In genomic region chr13:21944592-21944925, GRCm38 (mm10) we compare ENCODE assay signal across 8 mouse cellular contexts. TPM values are rescaled to one million over a fixed set of nuclear protein-coding genes. Genes with fewer than 3 reads are reported as not detected.
A peak's percentile ranks its signal among the peaks of the same experiment; 100 is the strongest.
DNase-seq lines count a peak whose midpoint lies in the region; ATAC-seq lines count a peak whose summit lies in the region.

No protein-coding gene starts in this region.

- peak overlapping the region; percentile 35 for H3K4me2 ChIP-seq in neural tube, embryonic 11.5 days (ENCODE audit: low read depth)
- H3K4me2 ChIP-seq in forebrain, embryonic 13.5 days: peak overlapping the region; percentile 77
- peak overlapping the region; percentile 85 for H3K4me2 ChIP-seq in liver, embryonic 13.5 days
- peak overlapping the region; percentile 78 for H3K4me2 ChIP-seq in stomach, embryonic 15.5 days

- peak; percentile 53 for ATAC-seq in neural tube, embryonic 11.5 days (ENCODE audit: insufficient read depth, low FRiP score, low TSS enrichment)
- peak; percentile 55 for ATAC-seq in forebrain, embryonic 13.5 days
- ATAC-seq in liver, embryonic 13.5 days (ENCODE audit: low read depth): 0 out of 2 replicates have a peak, but pooled peaks have one; percentile 16
- no peak for ATAC-seq in stomach, embryonic 15.5 days (ENCODE audit: insufficient read depth, low FRiP score, low read depth)

- peaks cover under 1% of the 10 kb centered on the region for H3K36me3 ChIP-seq in neural tube, embryonic 11.5 days (ENCODE audit: control insufficient read depth, insufficient read depth, low read length)
- H3K36me3 ChIP-seq in forebrain, embryonic 13.5 days (ENCODE audit: poor library complexity, severe bottlenecking): peaks cover 18% of the 10 kb centered on the region
- H3K36me3 ChIP-seq in liver, embryonic 13.5 days: no peaks in the 10 kb centered on the region
- H3K36me3 ChIP-seq in stomach, embryonic 15.5 days: no peaks in the 10 kb centered on the region

- H3K27ac ChIP-seq in neural tube, embryonic 11.5 days (ENCODE audit: low read depth, low read length): no peak overlapping the region; the same call in 1 of the 2 replicates
- no peak overlapping the region for H3K27ac ChIP-seq in forebrain, embryonic 13.5 days
- no peak overlapping the region for H3K27ac ChIP-seq in liver, embryonic 13.5 days
- no peak overlapping the region for H3K27ac ChIP-seq in stomach, embryonic 15.5 days

- WGBS in neural tube, embryonic 11.5 days: 0% methylated on average over 7 of the region's 7 CpGs
- 1% methylated on average over 7 of the region's 7 CpGs for WGBS in forebrain, embryonic 13.5 days
- under 1% methylated on average over 7 of the region's 7 CpGs for WGBS in liver, embryonic 13.5 days (ENCODE audit: insufficient replicate concordance)
- WGBS in stomach, embryonic 15.5 days: under 1% methylated on average over 7 of the region's 7 CpGs

- peak overlapping the region; percentile 70 for H3K9ac ChIP-seq in neural tube, embryonic 11.5 days (ENCODE audit: low read length)
- peak overlapping the region; percentile 84 for H3K9ac ChIP-seq in forebrain, embryonic 13.5 days
- peak overlapping the region; percentile 74 for H3K9ac ChIP-seq in liver, embryonic 13.5 days
- H3K9ac ChIP-seq in stomach, embryonic 15.5 days: peak overlapping the region; percentile 76; the same call in 1 of the 2 replicates

- no peaks in the 10 kb centered on the region for H3K9me3 ChIP-seq in neural tube, embryonic 11.5 days (ENCODE audit: control insufficient read depth, low read length)
- no peaks in the 10 kb centered on the region for H3K9me3 ChIP-seq in forebrain, embryonic 13.5 days (replicated peaks)
- H3K9me3 ChIP-seq in liver, embryonic 13.5 days (replicated peaks): no peaks in the 10 kb centered on the region
- H3K9me3 ChIP-seq in stomach, embryonic 15.5 days: no peaks in the 10 kb centered on the region

- H3K4me1 ChIP-seq in neural tube, embryonic 11.5 days (ENCODE audit: control insufficient read depth, insufficient read depth, low read length): peaks cover 4% of the 10 kb centered on the region
- H3K4me1 ChIP-seq in forebrain, embryonic 13.5 days: peaks cover 20% of the 10 kb centered on the region
- H3K4me1 ChIP-seq in liver, embryonic 13.5 days (replicated peaks): peaks cover 24% of the 10 kb centered on the region
- no peaks in the 10 kb centered on the region for H3K4me1 ChIP-seq in stomach, embryonic 15.5 days

- H3K4me3 ChIP-seq in neural tube, embryonic 11.5 days (ENCODE audit: low read depth, low read length): peak overlapping the region; percentile 87
- H3K4me3 ChIP-seq in forebrain, embryonic 13.5 days: peak overlapping the region; percentile 82
- peak overlapping the region; percentile 73 for H3K4me3 ChIP-seq in liver, embryonic 13.5 days (replicated peaks)
- peak overlapping the region; percentile 68 for H3K4me3 ChIP-seq in stomach, embryonic 15.5 days (replicated peaks)

- H3K27me3 ChIP-seq in neural tube, embryonic 11.5 days (ENCODE audit: control insufficient read depth, insufficient read depth, low read length): no peaks in the 10 kb centered on the region
- H3K27me3 ChIP-seq in forebrain, embryonic 13.5 days: no peaks in the 10 kb centered on the region
- H3K27me3 ChIP-seq in liver, embryonic 13.5 days: no peaks in the 10 kb centered on the region
- H3K27me3 ChIP-seq in stomach, embryonic 15.5 days (replicated peaks): no peaks in the 10 kb centered on the region

- DNase-seq in neural tube, embryonic 11.5 days (ENCODE audit: low spot score): no peak
- no peak for DNase-seq in neural tube, embryonic 10.5 days (ENCODE audit: extremely low spot score, low spot score)
- DNase-seq in liver, embryonic 13.5 days: no peak
- DNase-seq in left cerebral cortex, adult 18-20 months (ENCODE audit: low spot score in 2 of 2): no peak
- no peak for DNase-seq in embryo, embryonic 10 days (ENCODE audit: low spot score)
- no peak for DNase-seq in kidney, postnatal 25 days

RNA-seq across cellular contexts. Expression of gene Zfp184, which starts 0.3 kb away (rescaled TPM):
- polyA plus RNA-seq in neural tube, embryonic 11.5 days (2014; fragmentation: Nextera tagmentation; extraction: Ambion mirVana): 22.1 and 25.9 TPM in 2 replicates
- 25.4 and 29.2 TPM in 2 replicates for polyA plus RNA-seq in forebrain, embryonic 13.5 days (2015; fragmentation: Nextera tagmentation; extraction: Ambion mirVana)
- polyA plus RNA-seq in liver, embryonic 13.5 days (2015; fragmentation: Nextera tagmentation; extraction: Ambion mirVana): 0.89 and 1.0 TPM in 2 replicates
- 7.8 and 8.5 TPM in 2 replicates for polyA plus RNA-seq in stomach, embryonic 15.5 days (2015; fragmentation: Nextera tagmentation; extraction: Ambion mirVana)
- total RNA-seq in left cerebral cortex, adult 18-20 months (2021): 1 to 10 TPM; 3.0 to 3.8 TPM

RNA-seq across cellular contexts. Expression of gene Pom121l2, which starts 36.4 kb away (rescaled TPM):
- 0.16 and 0.19 TPM in 2 replicates for polyA plus RNA-seq in neural tube, embryonic 11.5 days (2014; fragmentation: Nextera tagmentation; extraction: Ambion mirVana)
- polyA plus RNA-seq in forebrain, embryonic 13.5 days (2015; fragmentation: Nextera tagmentation; extraction: Ambion mirVana): 0.09 TPM in 1 of 2 replicates, not detected in the other
- not detected in 2 replicates for polyA plus RNA-seq in liver, embryonic 13.5 days (2015; fragmentation: Nextera tagmentation; extraction: Ambion mirVana)
- 0.09 and 0.12 TPM in 2 replicates for polyA plus RNA-seq in stomach, embryonic 15.5 days (2015; fragmentation: Nextera tagmentation; extraction: Ambion mirVana)
- total RNA-seq in left cerebral cortex, adult 18-20 months (2021): not detected

Comparison
In these comparisons a context has a peak if more than half of its experiments do, and no peak if none do; other contexts are left out.
1. H3K4me2 ChIP-seq: peak in every context shown above with its lines; median percentile 85 in liver, embryonic 13.5 days; 78 in stomach, embryonic 15.5 days; 77 in forebrain, embryonic 13.5 days; 35 in neural tube, embryonic 11.5 days.